In genomic region chr12:83337077-83337775, GRCm38 (mm10) we compare ENCODE assay signal across 12 mouse cellular contexts.
DNase-seq lines count a peak whose midpoint lies in the region; ATAC-seq and TF ChIP-seq lines count a peak whose summit lies in the region.
"Had no signal": no experiment of that assay in that cellular context is flagged by ENCODE, and none has a peak within 500 bp of the region (broad histone marks: within the 10 kb centered on the region; RNA-seq: fewer than 3 reads in every experiment).

No protein-coding gene starts in this region.

- no peak overlapping the region for H3K4me3 ChIP-seq in limb, embryonic 14.5 days (replicated peaks; ENCODE audit: low read length)
- no peak overlapping the region for H3K4me3 ChIP-seq in limb, embryonic 10.5 days
- H3K4me3 ChIP-seq: heart, embryonic 12.5 days; limb, embryonic 12.5 days had no signal

- peak; percentile 52 for DNase-seq in cerebellum, adult 11-12 months
- DNase-seq in cerebellum, adult 8-10 months: no peak
- DNase-seq in limb, embryonic 14.5 days (ENCODE audit: low spot score): peak; percentile 7
- DNase-seq in limb, embryonic 10.5 days (ENCODE audit: low spot score): no peak
- DNase-seq in kidney, postnatal 10 days: peak; percentile 57
- peak; percentile 35 for DNase-seq in retina, embryonic 14.5 days (ENCODE audit: low spot score)
- DNase-seq in urinary bladder, adult 18-20 months (ENCODE audit: low spot score in 2 of 2): no peak
- DNase-seq in adrenal gland, adult 8-10 months: no peak
- DNase-seq: lung, postnatal 14 days had no signal

- no peak for ATAC-seq in limb, embryonic 14.5 days (ENCODE audit: low FRiP score, low read depth)
- ATAC-seq: intestine, postnatal 0 days had no signal

- no peak overlapping the region for H3K27ac ChIP-seq in limb, embryonic 14.5 days (replicated peaks; ENCODE audit: low read depth, low read length)
- no peak overlapping the region for H3K27ac ChIP-seq in limb, embryonic 10.5 days
- H3K27ac ChIP-seq: limb, embryonic 12.5 days had no signal

- no peak overlapping the region for H3K4me2 ChIP-seq in limb, embryonic 14.5 days (replicated peaks; ENCODE audit: low read depth, low read length, severe bottlenecking)
- H3K4me2 ChIP-seq: heart, embryonic 12.5 days; limb, embryonic 12.5 days had no signal

- TF ChIP-seq POLR2A in limb, embryonic 14.5 days (IDR thresholded peaks at IDR 0.05; ENCODE audit: borderline replicate concordance, extremely low read depth, insufficient read depth, insufficient read length): no peak

- WGBS in limb, embryonic 14.5 days: 11% methylated on average over 13 of the region's 13 CpGs
- 18% methylated on average over 13 of the region's 13 CpGs for WGBS in limb, embryonic 10.5 days

- H3K9me3 ChIP-seq in limb, embryonic 14.5 days (ENCODE audit: control insufficient read depth, low read length): no peaks in the 10 kb centered on the region
- H3K9me3 ChIP-seq in limb, embryonic 10.5 days (replicated peaks): no peaks in the 10 kb centered on the region
- H3K9me3 ChIP-seq: heart, embryonic 12.5 days; limb, embryonic 12.5 days had no signal

- no peaks in the 10 kb centered on the region for H3K27me3 ChIP-seq in limb, embryonic 14.5 days (ENCODE audit: control insufficient read depth, insufficient read depth, low read length)
- H3K27me3 ChIP-seq in limb, embryonic 10.5 days (ENCODE audit: low read depth, poor library complexity, severe bottlenecking): no peaks in the 10 kb centered on the region; the same call in 1 of the 2 replicates
- H3K27me3 ChIP-seq: heart, embryonic 12.5 days; limb, embryonic 12.5 days had no signal

- no peaks in the 10 kb centered on the region for H3K4me1 ChIP-seq in limb, embryonic 14.5 days (ENCODE audit: control insufficient read depth, insufficient read depth, low read length)
- H3K4me1 ChIP-seq in limb, embryonic 10.5 days: peaks cover 6% of the 10 kb centered on the region

- H3K9ac ChIP-seq in limb, embryonic 14.5 days (ENCODE audit: low read depth, low read length, severe bottlenecking): no peak overlapping the region
- H3K9ac ChIP-seq: heart, embryonic 12.5 days; limb, embryonic 12.5 days had no signal

- H3K36me3 ChIP-seq in limb, embryonic 14.5 days (ENCODE audit: control insufficient read depth, insufficient read depth, low read length): no peaks in the 10 kb centered on the region
- no peaks in the 10 kb centered on the region for H3K36me3 ChIP-seq in limb, embryonic 10.5 days
- H3K36me3 ChIP-seq: heart, embryonic 12.5 days; limb, embryonic 12.5 days had no signal

Comparison
In these comparisons a context has a peak if more than half of its experiments do, and no peak if none do; other contexts are left out.
1. DNase-seq: peak in cerebellum, adult 11-12 months (single experiment), limb, embryonic 14.5 days (single experiment), kidney, postnatal 10 days (single experiment) and retina, embryonic 14.5 days (single experiment); none in cerebellum, adult 8-10 months (single experiment), limb, embryonic 10.5 days (single experiment), urinary bladder, adult 18-20 months (0 of 2) and adrenal gland, adult 8-10 months (single experiment).